Mouse (Mus musculus) adrenal gland, postnatal 25 days (tissue): ENCODE measurements around the gene Rbfox1. TPM values are rescaled to one million over a fixed set of nuclear protein-coding genes. Genes with fewer than 3 reads are reported as not detected.

Experiments
- DNase-seq: peaks from one replicate; pipeline ENCODE4 v3.0.0; 2021; ENCODE audit warnings: mixed read lengths
- total RNA-seq: library from RNA; stranded (reverse); gene quantifications from 2 replicates; pipeline ENCODE4 v1.2.3, GENCODE M21; 2021

Gene Rbfox1
- total RNA-seq, 1 experiment from 2014 or later: 1.7 TPM

- DNase-seq: no peak
Observed at GRCm38 (mm10) chr16:6095604-6096372, 210.6 kb downstream of the Rbfox1 start.

GRCm38 (mm10) chr16:6097244-6098040 is 212.3 kb downstream of the Rbfox1 start:
- DNase-seq: no peak

GRCm38 (mm10) chr16:6098116-6098515 is 213.0 kb downstream of the Rbfox1 start:
- DNase-seq: no peak

- DNase-seq: no peak
Observed at GRCm38 (mm10) chr16:6099598-6099997, 214.4 kb downstream of the Rbfox1 start.

GRCm38 (mm10) chr16:6100421-6100877 is 215.3 kb downstream of the Rbfox1 start:
- DNase-seq: no peak

- no peak for DNase-seq
Observed at GRCm38 (mm10) chr16:6103713-6104112, 218.6 kb downstream of the Rbfox1 start.

- DNase-seq: no peak
Observed at GRCm38 (mm10) chr16:6110121-6110520, 225.0 kb downstream of the Rbfox1 start.

- DNase-seq: no peak
Observed at GRCm38 (mm10) chr16:6113836-6114475, 228.8 kb downstream of the Rbfox1 start.

- DNase-seq: no peak
Observed at GRCm38 (mm10) chr16:6119472-6119871, 234.3 kb downstream of the Rbfox1 start.

- no peak for DNase-seq
Observed at GRCm38 (mm10) chr16:6121232-6121631, 236.1 kb downstream of the Rbfox1 start.

- no peak for DNase-seq
Observed at GRCm38 (mm10) chr16:6122859-6123258, 237.7 kb downstream of the Rbfox1 start.

GRCm38 (mm10) chr16:6128314-6128713 is 243.2 kb downstream of the Rbfox1 start:
- DNase-seq: no peak

- no peak for DNase-seq
Observed at GRCm38 (mm10) chr16:6135016-6135415, 249.9 kb downstream of the Rbfox1 start.

- no peak for DNase-seq
Observed at GRCm38 (mm10) chr16:6139432-6139831, 254.3 kb downstream of the Rbfox1 start.

GRCm38 (mm10) chr16:6147957-6148356 is 262.8 kb downstream of the Rbfox1 start:
- DNase-seq: no peak

GRCm38 (mm10) chr16:6149345-6149744 is 264.2 kb downstream of the Rbfox1 start:
- DNase-seq: peak; percentile 12

GRCm38 (mm10) chr16:6155556-6155955 is 270.4 kb downstream of the Rbfox1 start:
- DNase-seq: peak; percentile 6

- no peak for DNase-seq
Observed at GRCm38 (mm10) chr16:6164476-6164875, 279.3 kb downstream of the Rbfox1 start.

- DNase-seq: no peak
Observed at GRCm38 (mm10) chr16:6169346-6169745, 284.2 kb downstream of the Rbfox1 start.

GRCm38 (mm10) chr16:6180819-6181218 is 295.7 kb downstream of the Rbfox1 start:
- no peak for DNase-seq

- DNase-seq: no peak
Observed at GRCm38 (mm10) chr16:6182329-6182728, 297.2 kb downstream of the Rbfox1 start.

GRCm38 (mm10) chr16:6192358-6192757 is 307.2 kb downstream of the Rbfox1 start:
- no peak for DNase-seq

- DNase-seq: no peak
Observed at GRCm38 (mm10) chr16:6206431-6206830, 321.3 kb downstream of the Rbfox1 start.
